Mouse (Mus musculus) erythroblast, embryonic 14.5 days (primary cell): Measurements from ENCODE around the gene Mab21l3. TPM values are rescaled to one million over a fixed set of nuclear protein-coding genes. Genes with fewer than 3 reads are reported as not detected.

Experiments
- H3K27me3 ChIP-seq: 2 replicates; pipeline ENCODE4 v1.6.1; 2012; ENCODE audit warnings: inconsistent platforms; ENCODE audit not compliant: control insufficient read depth
- H3K36me3 ChIP-seq: 2 replicates; pipeline ENCODE4 v1.6.1; 2012; ENCODE audit warnings: mild to moderate bottlenecking, inconsistent platforms; ENCODE audit not compliant: control insufficient read depth
- H3K4me1 ChIP-seq: 2 replicates; pipeline ENCODE4 v1.6.1; 2012; ENCODE audit warnings: inconsistent platforms; ENCODE audit not compliant: control insufficient read depth
- H3K4me3 ChIP-seq: replicated peaks from 2 replicates; pipeline ENCODE3; 2012; ENCODE audit warnings: moderate library complexity, mild to moderate bottlenecking, inconsistent platforms
- H3K9me3 ChIP-seq: 2 replicates; pipeline ENCODE4 v1.6.1; 2012; ENCODE audit warnings: low read length, inconsistent platforms, mixed read lengths; ENCODE audit not compliant: control insufficient read depth
- GATA1 ChIP-seq: IDR thresholded peaks from 2 replicates; pipeline ENCODE4 v1.6.1; 2012; ENCODE audit warnings: low read length, inconsistent platforms, mixed read lengths
- TAL1 ChIP-seq: IDR thresholded peaks from 3 replicates; pipeline ENCODE4 v1.6.1; 2012; ENCODE audit warnings: low read length, inconsistent platforms, mixed read lengths
- polyA plus RNA-seq: library from polyadenylated mRNA; stranded (reverse); fragments of >175 nt; gene quantifications from 2 replicates; pipeline ENCODE4 v1.2.3, GENCODE M21; 2012

Mab21l3 gene
- polyA plus RNA-seq, 1 experiment: not detected

DNA sequence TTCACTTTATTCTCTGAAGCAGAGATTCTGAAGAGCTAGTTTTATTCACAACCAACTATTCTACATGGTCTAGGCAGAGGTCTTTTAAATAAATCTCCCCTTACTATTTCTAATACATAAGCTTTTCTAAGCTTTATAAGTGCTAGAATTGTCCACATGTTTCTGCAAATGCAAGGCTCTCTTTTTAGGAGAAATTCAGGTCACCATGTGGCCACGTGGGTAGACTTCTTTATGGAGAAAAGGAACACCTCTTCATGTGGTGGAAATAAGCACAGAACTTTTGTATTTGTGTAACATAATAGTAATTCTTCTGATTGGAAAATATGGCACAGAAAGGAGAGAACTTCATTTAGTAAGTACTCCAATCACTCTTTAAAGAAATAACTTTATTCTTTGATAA lies 5.3 kb upstream of the Mab21l3 start:
- no peaks in the 10 kb centered on the region for H3K9me3 ChIP-seq
- no peaks in the 10 kb centered on the region for H3K36me3 ChIP-seq
- TF ChIP-seq GATA1 (no peak), TAL1 (no peak)
- no peaks in the 10 kb centered on the region for H3K4me1 ChIP-seq
- H3K4me3 ChIP-seq: no peak overlapping the region
- no peaks in the 10 kb centered on the region for H3K27me3 ChIP-seq

DNA sequence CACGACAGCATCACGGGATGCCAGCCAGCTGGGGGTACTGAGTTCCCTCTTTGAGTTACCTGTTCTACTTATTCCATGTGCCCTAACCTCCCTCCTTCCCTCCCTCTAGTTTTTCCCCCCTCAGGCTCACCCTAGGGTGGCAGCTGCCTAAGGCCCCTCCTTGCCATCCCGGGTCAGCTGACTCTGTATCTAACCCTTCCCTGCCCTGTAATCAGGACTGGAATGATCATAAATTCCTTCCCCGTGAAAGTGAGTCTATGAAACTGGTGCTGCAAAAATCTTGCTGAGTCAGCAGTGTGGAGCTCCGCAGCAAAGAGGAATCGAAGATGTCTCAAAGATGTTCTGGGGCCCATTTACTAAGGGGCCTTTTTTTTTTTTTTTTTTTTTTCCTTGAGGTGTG lies 2.6 kb upstream of the Mab21l3 start:
- H3K4me3 ChIP-seq: no peak overlapping the region
- no peaks in the 10 kb centered on the region for H3K27me3 ChIP-seq
- no peaks in the 10 kb centered on the region for H3K4me1 ChIP-seq
- H3K9me3 ChIP-seq: no peaks in the 10 kb centered on the region
- no peaks in the 10 kb centered on the region for H3K36me3 ChIP-seq
- TF ChIP-seq GATA1 (no peak), TAL1 (no peak)

GRCm38 (mm10) chr3:101846096-101846495 lies 2.7 kb downstream of the Mab21l3 start:
- Histone ChIP-seq H3K4me1 (no peaks in the 10 kb centered on the region), H3K9me3 (no peaks in the 10 kb centered on the region), H3K27me3 (no peaks in the 10 kb centered on the region), H3K4me3 (no peak overlapping the region), H3K36me3 (no peaks in the 10 kb centered on the region)
- TF ChIP-seq TAL1 (no peak), GATA1 (no peak)

GRCm38 (mm10) chr3:101842372-101843094 lies 6.2 kb downstream of the Mab21l3 start:
- H3K27me3 ChIP-seq: no peaks in the 10 kb centered on the region
- TF ChIP-seq TAL1 (no peak), GATA1 (no peak)
- H3K36me3 ChIP-seq: no peaks in the 10 kb centered on the region
- H3K4me1 ChIP-seq: no peaks in the 10 kb centered on the region
- no peaks in the 10 kb centered on the region for H3K9me3 ChIP-seq
- no peak overlapping the region for H3K4me3 ChIP-seq

DNA sequence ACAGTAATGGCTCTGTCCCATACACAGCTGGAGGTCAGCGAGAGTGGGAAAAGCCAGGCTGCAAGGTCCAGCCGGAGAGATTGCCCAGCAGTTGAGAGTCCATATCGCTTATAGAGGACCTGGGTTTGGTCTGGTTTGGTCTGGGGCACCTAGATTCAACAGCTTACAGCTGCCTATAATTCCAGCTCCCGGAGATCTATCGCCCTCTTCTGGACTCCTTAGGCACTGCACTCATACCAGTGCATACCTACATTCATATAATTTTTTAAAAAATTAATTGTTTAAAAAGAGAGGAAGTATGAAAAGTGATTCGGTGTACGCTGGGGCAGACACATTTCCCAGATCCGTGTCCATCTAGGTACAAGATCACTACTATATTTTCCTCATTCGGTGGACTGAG lies 9.4 kb downstream of the Mab21l3 start:
- H3K36me3 ChIP-seq: no peaks in the 10 kb centered on the region
- TF ChIP-seq GATA1: no peak
- no peak for TF ChIP-seq TAL1

DNA sequence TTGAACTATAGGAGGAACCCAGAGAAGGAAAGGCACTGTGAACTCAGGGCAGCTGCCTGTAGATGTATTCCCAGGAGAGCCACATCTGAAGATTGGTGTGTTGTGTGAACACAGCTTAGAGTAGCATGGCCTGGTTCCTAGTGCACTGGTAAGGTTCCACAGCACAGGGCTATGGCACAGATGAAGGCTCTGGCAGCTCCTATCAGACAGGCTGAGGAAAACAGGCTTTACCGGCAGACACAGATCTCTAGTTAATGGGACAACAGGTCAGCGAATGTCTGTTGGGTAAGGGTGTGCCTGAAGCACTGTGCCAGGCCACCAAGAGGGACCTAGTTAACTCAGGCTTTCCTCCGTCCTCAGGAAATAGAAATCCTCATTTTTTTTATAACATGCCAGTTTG lies 11.8 kb downstream of the Mab21l3 start:
- no peak for TF ChIP-seq TAL1
- TF ChIP-seq GATA1: no peak
- Histone ChIP-seq H3K27me3 (no peaks in the 10 kb centered on the region), H3K9me3 (no peaks in the 10 kb centered on the region), H3K4me1 (peaks cover 3% of the 10 kb centered on the region; the same call in 1 of the 2 replicates), H3K4me3 (no peak overlapping the region), H3K36me3 (no peaks in the 10 kb centered on the region)

More for the DNA sequence above, 9.4 kb downstream of the Mab21l3 start:
- no peaks in the 10 kb centered on the region for H3K9me3 ChIP-seq
- peaks cover 3% of the 10 kb centered on the region; the same call in 1 of the 2 replicates for H3K4me1 ChIP-seq
- H3K4me3 ChIP-seq: no peak overlapping the region
- no peaks in the 10 kb centered on the region for H3K27me3 ChIP-seq

DNA sequence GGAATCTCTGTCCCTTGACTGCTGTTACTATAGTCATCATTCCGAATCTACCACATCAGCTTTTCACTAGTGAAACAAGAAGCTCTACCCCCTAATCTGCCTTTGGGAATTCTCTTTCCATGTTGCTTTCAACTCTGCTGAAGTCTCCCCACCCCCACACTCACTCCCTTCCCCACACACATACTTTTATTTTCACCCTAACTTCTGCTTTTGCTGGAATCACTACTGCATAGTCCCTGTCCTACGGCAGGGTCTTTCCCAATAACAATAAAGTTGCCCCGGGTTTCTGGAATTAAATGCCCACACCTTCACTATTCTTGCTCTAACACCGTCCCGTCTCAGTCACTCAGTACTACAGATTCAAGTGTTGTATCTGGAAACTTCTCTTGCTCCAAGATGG lies 12.2 kb downstream of the Mab21l3 start:
- TF ChIP-seq TAL1: no peak
- TF ChIP-seq GATA1: no peak
- Histone ChIP-seq H3K4me1 (peaks cover 3% of the 10 kb centered on the region; the same call in 1 of the 2 replicates), H3K4me3 (no peak overlapping the region), H3K36me3 (no peaks in the 10 kb centered on the region), H3K27me3 (no peaks in the 10 kb centered on the region), H3K9me3 (no peaks in the 10 kb centered on the region)

DNA sequence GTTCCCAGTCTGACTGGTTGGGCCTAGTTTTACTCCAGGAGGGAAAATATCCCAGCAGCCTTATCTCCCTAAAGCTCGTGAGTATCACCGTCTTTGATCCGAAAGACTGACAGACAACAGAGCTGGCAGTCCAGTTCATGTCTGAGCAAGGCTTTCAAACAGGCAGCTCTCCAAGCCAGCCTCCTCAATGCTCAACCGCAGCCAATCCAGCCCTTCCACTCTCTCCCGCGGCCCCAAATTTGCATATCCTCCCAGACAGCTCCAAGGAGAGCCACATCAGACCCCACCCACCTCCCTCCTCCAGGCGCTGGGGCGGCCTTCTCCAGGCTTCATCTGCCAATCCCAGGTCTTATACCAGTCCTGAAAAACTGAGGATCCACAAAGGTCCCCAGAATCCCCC lies 12.7 kb downstream of the Mab21l3 start:
- no peak for TF ChIP-seq GATA1
- TF ChIP-seq TAL1: no peak
- peaks cover 3% of the 10 kb centered on the region; the same call in 1 of the 2 replicates for H3K4me1 ChIP-seq
- no peaks in the 10 kb centered on the region for H3K9me3 ChIP-seq
- H3K4me3 ChIP-seq: no peak overlapping the region
- H3K27me3 ChIP-seq: no peaks in the 10 kb centered on the region
- no peaks in the 10 kb centered on the region for H3K36me3 ChIP-seq

- Histone ChIP-seq H3K36me3 (no peaks in the 10 kb centered on the region), H3K4me1 (peaks cover 3% of the 10 kb centered on the region; the same call in 1 of the 2 replicates), H3K9me3 (no peaks in the 10 kb centered on the region), H3K27me3 (no peaks in the 10 kb centered on the region), H3K4me3 (no peak overlapping the region)
- no peak for TF ChIP-seq GATA1
- no peak for TF ChIP-seq TAL1
Observed at GRCm38 (mm10) chr3:101831189-101831858, 17.4 kb downstream of the Mab21l3 start.
